Mouse (Mus musculus) cerebellum, adult 11-12 months (tissue): ENCODE data around the gene Ppp1r8.

Experiments used
- DNase-seq: peaks from one replicate; pipeline ENCODE4 v3.0.0; 2022

Ppp1r8 gene

GRCm38 (mm10) chr4:132842970-132843704 lies at the start of gene Ppp1r8:
Gene Ppp1r8 (minus strand): TSS chr4:132843169.
- DNase-seq: peak; percentile 91

- no peak for DNase-seq
Observed at GRCm38 (mm10) chr4:132884844-132885374, 41.9 kb upstream of the Ppp1r8 start.

GRCm38 (mm10) chr4:132884064-132884843 lies 41.3 kb upstream of the Ppp1r8 start, which contains the start of gene Stx12:
Gene Stx12 (minus strand): TSS chr4:132884509.
- DNase-seq: peak; percentile 88

- DNase-seq: no peak
Observed at GRCm38 (mm10) chr4:132883561-132884063, 40.6 kb upstream of the Ppp1r8 start.

- DNase-seq: no peak
Observed at GRCm38 (mm10) chr4:132874363-132875097, 31.6 kb upstream of the Ppp1r8 start.

- DNase-seq: no peak
Observed at GRCm38 (mm10) chr4:132873481-132874362, 30.8 kb upstream of the Ppp1r8 start.

- DNase-seq: no peak
Observed at GRCm38 (mm10) chr4:132871116-132871515, 28.1 kb upstream of the Ppp1r8 start.

GRCm38 (mm10) chr4:132864856-132865255 lies 21.9 kb upstream of the Ppp1r8 start:
- no peak for DNase-seq

- no peak for DNase-seq
Observed at GRCm38 (mm10) chr4:132863012-132863411, 20.0 kb upstream of the Ppp1r8 start.

GRCm38 (mm10) chr4:132860880-132861279 lies 17.9 kb upstream of the Ppp1r8 start:
- no peak for DNase-seq

GRCm38 (mm10) chr4:132843705-132844071 lies 719 bp upstream of the Ppp1r8 start:
- no peak for DNase-seq

- peak; percentile 32 for DNase-seq
Observed at GRCm38 (mm10) chr4:132842281-132842906, 575 bp downstream of the Ppp1r8 start.

GRCm38 (mm10) chr4:132841493-132841892 lies 1.5 kb downstream of the Ppp1r8 start:
- DNase-seq: no peak

GRCm38 (mm10) chr4:132823614-132824366 lies 19.2 kb downstream of the Ppp1r8 start:
- no peak for DNase-seq

GRCm38 (mm10) chr4:132818442-132818841 lies 24.5 kb downstream of the Ppp1r8 start:
- DNase-seq: no peak

- no peak for DNase-seq
Observed at GRCm38 (mm10) chr4:132816855-132817254, 26.1 kb downstream of the Ppp1r8 start.

GRCm38 (mm10) chr4:132816404-132816803 lies 26.6 kb downstream of the Ppp1r8 start:
- no peak for DNase-seq

- DNase-seq: no peak
Observed at GRCm38 (mm10) chr4:132809621-132810020, 33.3 kb downstream of the Ppp1r8 start.

GRCm38 (mm10) chr4:132807771-132808641 lies 35.0 kb downstream of the Ppp1r8 start:
- DNase-seq: no peak
